Mouse (Mus musculus) cortical plate, adult 2 months (tissue): ENCODE data around the gene Gm6121. TPM values are rescaled to one million over a fixed set of nuclear protein-coding genes. Genes with fewer than 3 reads are reported as not detected.
"Not testable (repeated sequence)": the region's sequence is repeated elsewhere in the genome, so short reads cannot be mapped to it uniquely, and the experiment has no call there.

Source experiments
- H3K27ac ChIP-seq: fragments of 200-500 bp; 2 replicates; pipeline ENCODE4 v1.5.1; 2012; ENCODE audit warnings: low read length, control low read depth, inconsistent platforms; ENCODE audit not compliant: insufficient read depth
- H3K4me1 ChIP-seq: fragments of 200-500 bp; 2 replicates; pipeline ENCODE4 v1.6.1; 2011; ENCODE audit warnings: low read length; ENCODE audit not compliant: control insufficient read depth, insufficient read depth
- H3K4me3 ChIP-seq: fragments of 200-500 bp; 2 replicates; pipeline ENCODE4 v1.5.1; 2011; ENCODE audit warnings: mild to moderate bottlenecking, low read length, control low read depth; ENCODE audit not compliant: insufficient read depth
- polyA plus RNA-seq: library from polyadenylated mRNA; depleted of rRNA; stranded (reverse); fragments of >200 nt; gene quantifications from 2 replicates; pipeline ENCODE4 v1.2.3, GENCODE M21; 2012; rRNA removed

The Gm6121 gene
- not detected in 2 replicates for polyA plus RNA-seq

GRCm38 (mm10) chrX:26935597-26935996, at the start of gene Gm6121:
TSS of gene Gm6121 (minus strand) at chrX:26935697.
- not testable (repeated sequence) for H3K4me1 ChIP-seq, H3K4me3 ChIP-seq, H3K27ac ChIP-seq

Other genes with a start within 250 kb of the Gm6121 start
- not detected in 2 replicates for gene Gm14525, start 233.1 kb downstream of the Gm6121 start, polyA plus RNA-seq